Mouse (Mus musculus): ENCODE data around the gene Rdh16f1. TPM values are rescaled to one million over a fixed set of nuclear protein-coding genes. Genes with fewer than 3 reads are reported as not detected.
A peak's percentile ranks its signal among the peaks of the same experiment; 100 is the strongest.
"Not testable (repeated sequence)": the region's sequence is repeated elsewhere in the genome, so short reads cannot be mapped to it uniquely, and the experiment has no call there.

Gene Rdh16f1
- polyA plus RNA-seq, 1 experiment from 2014 or later: 0.14 TPM

GRCm38 (mm10) chr10:127755246-127755645 is 4.3 kb upstream of the Rdh16f1 start:
- peak overlapping the region; percentile 31 for H3K27ac ChIP-seq (ENCODE audit: low read length)
- no peaks in the 10 kb centered on the region for H3K9me3 ChIP-seq (replicated peaks; ENCODE audit: control insufficient read depth, low read length)
- no peaks in the 10 kb centered on the region for H3K36me3 ChIP-seq (ENCODE audit: control insufficient read depth, insufficient read depth)
- H3K4me2 ChIP-seq (ENCODE audit: low read depth, low read length): no peak overlapping the region
- H3K4me1 ChIP-seq (ENCODE audit: control insufficient read depth, low read depth, low read length): peaks cover 12% of the 10 kb centered on the region
- ATAC-seq (ENCODE audit: low read depth): no peak
- H3K27me3 ChIP-seq (ENCODE audit: control insufficient read depth, insufficient read depth, low read depth, low read length): no peaks in the 10 kb centered on the region
- WGBS (ENCODE audit: insufficient replicate concordance): 38% methylated on average over 3 of the region's 3 CpGs
- no peak overlapping the region for H3K4me3 ChIP-seq (ENCODE audit: low read depth, low read length)
- no peak overlapping the region for H3K9ac ChIP-seq (ENCODE audit: low read depth, low read length)

DNA sequence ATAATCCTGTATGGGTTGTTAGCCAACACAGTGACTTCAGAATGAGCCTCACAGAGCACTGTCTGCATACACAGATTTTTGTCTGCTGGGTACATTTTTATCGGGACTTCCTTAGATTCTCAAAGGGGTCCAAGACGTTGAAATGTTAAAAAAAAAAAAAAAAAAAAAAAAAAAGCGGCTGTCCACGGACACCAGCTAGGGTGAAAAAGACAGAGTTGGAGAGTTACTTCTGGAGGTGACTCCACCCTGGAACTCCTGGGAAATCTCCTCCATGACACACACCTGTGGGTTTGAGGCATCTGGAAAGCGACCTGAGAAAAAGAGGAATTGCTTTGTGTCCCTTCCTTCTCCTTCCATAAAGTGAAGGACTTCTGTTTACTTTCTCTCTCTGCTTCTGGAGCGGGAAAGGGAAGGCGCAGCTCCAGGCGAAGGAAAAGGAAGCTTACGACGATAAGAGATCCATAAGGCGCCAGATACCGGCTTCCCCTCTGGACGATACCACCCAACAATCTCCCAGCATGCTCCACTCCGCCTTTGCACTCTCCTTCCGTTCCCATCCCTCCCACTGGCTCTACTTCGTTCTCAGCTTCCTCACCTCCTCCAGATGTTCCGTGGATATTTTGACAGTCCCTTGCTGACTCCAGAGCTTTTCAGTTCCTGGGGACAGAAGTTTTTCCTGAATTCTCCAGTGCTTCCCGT is 3.7 kb upstream of the Rdh16f1 start:
- WGBS (ENCODE audit: insufficient replicate concordance): 23% methylated on average over 18 of the region's 18 CpGs
- Histone ChIP-seq H3K36me3 (ENCODE audit: control insufficient read depth, insufficient read depth) (no peaks in the 10 kb centered on the region), H3K4me2 (ENCODE audit: low read depth, low read length) (peak overlapping the region; percentile 36), H3K9me3 (replicated peaks; ENCODE audit: control insufficient read depth, low read length) (no peaks in the 10 kb centered on the region), H3K27me3 (ENCODE audit: control insufficient read depth, insufficient read depth, low read depth, low read length) (no peaks in the 10 kb centered on the region), H3K4me1 (ENCODE audit: control insufficient read depth, low read depth, low read length) (peaks cover 12% of the 10 kb centered on the region), H3K4me3 (ENCODE audit: low read depth, low read length) (0 out of 2 replicates have a peak overlapping the region, but pooled peaks have one; percentile 7), H3K27ac (ENCODE audit: low read length) (no peak overlapping the region), H3K9ac (ENCODE audit: low read depth, low read length) (no peak overlapping the region)
- ATAC-seq (ENCODE audit: low read depth): peak; percentile 28

DNA sequence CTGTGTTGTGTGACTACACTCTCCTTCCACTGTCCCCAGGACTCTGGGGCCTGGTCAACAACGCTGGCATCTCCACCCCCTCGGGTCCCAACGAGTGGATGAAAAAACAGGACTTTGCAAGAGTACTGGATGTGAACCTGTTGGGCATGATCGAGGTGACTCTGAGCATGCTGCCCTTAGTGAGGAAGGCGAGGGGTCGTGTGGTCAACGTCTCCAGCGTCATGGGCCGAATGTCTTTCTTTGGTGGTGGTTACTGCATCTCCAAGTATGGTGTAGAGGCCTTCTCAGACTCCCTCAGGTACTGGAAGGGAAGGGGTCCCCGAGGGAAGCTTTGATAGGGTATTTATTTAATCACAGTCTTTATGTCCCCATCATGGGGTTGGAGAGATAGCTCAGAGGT is 3.3 kb downstream of the Rdh16f1 start:
- H3K4me1 ChIP-seq (ENCODE audit: control insufficient read depth, low read depth, low read length); H3K4me2 ChIP-seq (ENCODE audit: low read depth, low read length); H3K9ac ChIP-seq (ENCODE audit: low read depth, low read length); H3K36me3 ChIP-seq (ENCODE audit: control insufficient read depth, insufficient read depth); ATAC-seq (ENCODE audit: low read depth); H3K4me3 ChIP-seq (ENCODE audit: low read depth, low read length); H3K9me3 ChIP-seq (replicated peaks; ENCODE audit: control insufficient read depth, low read length); H3K27ac ChIP-seq (ENCODE audit: low read length); H3K27me3 ChIP-seq (ENCODE audit: control insufficient read depth, insufficient read depth, low read depth, low read length): not testable (repeated sequence)
- 57% methylated on average over 10 of the region's 10 CpGs for WGBS (ENCODE audit: insufficient replicate concordance)

DNA sequence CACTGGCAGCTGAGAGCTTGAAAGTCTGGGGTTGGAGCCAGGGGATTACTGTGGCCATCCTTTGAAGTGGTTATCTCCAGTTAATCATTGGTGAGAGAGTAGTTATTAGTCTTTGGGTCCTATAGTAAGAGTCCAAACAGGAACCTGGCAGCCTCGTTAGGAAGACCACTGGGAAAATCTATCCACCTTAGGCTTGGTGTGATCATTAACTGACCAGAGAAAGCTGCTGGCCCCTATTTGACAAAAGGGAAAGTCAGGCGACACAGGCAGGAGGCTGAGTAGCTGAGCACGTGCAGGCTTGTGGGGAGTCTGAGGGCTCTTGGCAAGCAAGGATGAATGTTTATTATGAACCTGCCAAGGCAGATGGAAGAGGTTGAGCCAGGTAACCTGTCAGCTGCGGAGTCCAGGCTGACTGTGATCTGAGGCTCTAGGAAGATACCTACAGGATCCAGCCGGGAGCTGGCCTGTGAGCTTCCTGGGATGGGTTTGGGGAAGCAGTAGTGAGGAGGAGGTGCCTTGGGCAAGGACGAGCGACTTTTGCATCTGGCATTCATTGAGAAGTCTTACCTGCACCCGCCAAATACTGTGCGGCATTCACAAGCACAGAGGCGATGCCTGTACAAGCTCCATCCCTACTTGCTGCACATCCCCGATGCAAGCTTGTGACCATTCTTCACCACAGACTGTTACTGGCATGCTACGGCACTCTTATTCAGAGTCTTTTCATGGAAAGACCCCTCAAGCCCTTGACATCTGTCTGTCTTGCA is 4.5 kb downstream of the Rdh16f1 start:
- H3K9me3 ChIP-seq (replicated peaks; ENCODE audit: control insufficient read depth, low read length): no peaks in the 10 kb centered on the region
- ATAC-seq (ENCODE audit: low read depth): peak; percentile 81
- H3K4me2 ChIP-seq (ENCODE audit: low read depth, low read length): no peak overlapping the region
- peak overlapping the region; percentile 69; the same call in 1 of the 2 replicates for H3K27ac ChIP-seq (ENCODE audit: low read length)
- WGBS (ENCODE audit: insufficient replicate concordance): 52% methylated on average over 12 of the region's 12 CpGs
- no peak overlapping the region for H3K9ac ChIP-seq (ENCODE audit: low read depth, low read length)
- H3K36me3 ChIP-seq (ENCODE audit: control insufficient read depth, insufficient read depth): no peaks in the 10 kb centered on the region
- H3K27me3 ChIP-seq (ENCODE audit: control insufficient read depth, insufficient read depth, low read depth, low read length): no peaks in the 10 kb centered on the region
- H3K4me1 ChIP-seq (ENCODE audit: control insufficient read depth, low read depth, low read length): no peaks in the 10 kb centered on the region; the same call in 1 of the 2 replicates
- H3K4me3 ChIP-seq (ENCODE audit: low read depth, low read length): no peak overlapping the region

- 63% methylated on average over 1 of the region's 1 CpGs for WGBS (ENCODE audit: insufficient replicate concordance)
- Histone ChIP-seq H3K27ac (ENCODE audit: low read length) (no peak overlapping the region), H3K36me3 (ENCODE audit: control insufficient read depth, insufficient read depth) (no peaks in the 10 kb centered on the region), H3K9ac (ENCODE audit: low read depth, low read length) (no peak overlapping the region), H3K4me2 (ENCODE audit: low read depth, low read length) (no peak overlapping the region), H3K9me3 (replicated peaks; ENCODE audit: control insufficient read depth, low read length) (no peaks in the 10 kb centered on the region), H3K27me3 (ENCODE audit: control insufficient read depth, insufficient read depth, low read depth, low read length) (no peaks in the 10 kb centered on the region), H3K4me1 (ENCODE audit: control insufficient read depth, low read depth, low read length) (no peaks in the 10 kb centered on the region), H3K4me3 (ENCODE audit: low read depth, low read length) (no peak overlapping the region)
- no peak for ATAC-seq (ENCODE audit: low read depth)
Measured at GRCm38 (mm10) chr10:127766564-127766963, 7.0 kb downstream of the Rdh16f1 start.

DNA sequence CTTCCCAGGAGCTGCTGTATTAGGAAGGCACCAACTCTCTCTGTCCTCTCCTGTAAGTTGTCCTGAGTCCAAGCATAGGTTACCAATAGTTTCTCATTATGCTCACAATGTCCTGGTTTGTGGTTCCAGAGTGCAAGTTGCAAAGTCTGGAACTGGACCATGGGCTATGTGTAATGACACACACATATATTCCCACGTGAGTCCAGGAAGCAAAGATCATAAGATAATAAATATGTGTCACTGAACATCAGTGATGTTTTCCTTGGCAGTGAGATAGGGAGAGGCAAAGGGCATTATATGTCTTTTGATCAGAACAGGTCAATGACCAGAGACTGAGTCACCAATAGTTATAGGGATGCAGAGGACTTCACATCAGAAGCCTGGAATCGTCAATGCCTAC is 16.4 kb downstream of the Rdh16f1 start, which contains the start of gene Rdh9:
TSS of gene Rdh9 (plus strand) at position 376 of the 400 bp plus-strand sequence.
- Histone ChIP-seq H3K9me3 (replicated peaks; ENCODE audit: control insufficient read depth, low read length) (no peaks in the 10 kb centered on the region), H3K4me2 (ENCODE audit: low read depth, low read length) (no peak within 1 kb of the TSS), H3K4me1 (ENCODE audit: control insufficient read depth, low read depth, low read length) (no peaks in the 10 kb centered on the region), H3K27ac (ENCODE audit: low read length) (no peak within 1 kb of the TSS), H3K9ac (ENCODE audit: low read depth, low read length) (no peak within 1 kb of the TSS), H3K27me3 (ENCODE audit: control insufficient read depth, insufficient read depth, low read depth, low read length) (no peaks in the 10 kb centered on the region), H3K4me3 (ENCODE audit: low read depth, low read length) (no peak within 1 kb of the TSS), H3K36me3 (ENCODE audit: control insufficient read depth, insufficient read depth) (no peaks in the 10 kb centered on the region)
- ATAC-seq (ENCODE audit: low read depth): peak; percentile 39; the same call in 1 of the 2 replicates
- 33% methylated on average over 2 of the region's 2 CpGs for WGBS (ENCODE audit: insufficient replicate concordance)

DNA sequence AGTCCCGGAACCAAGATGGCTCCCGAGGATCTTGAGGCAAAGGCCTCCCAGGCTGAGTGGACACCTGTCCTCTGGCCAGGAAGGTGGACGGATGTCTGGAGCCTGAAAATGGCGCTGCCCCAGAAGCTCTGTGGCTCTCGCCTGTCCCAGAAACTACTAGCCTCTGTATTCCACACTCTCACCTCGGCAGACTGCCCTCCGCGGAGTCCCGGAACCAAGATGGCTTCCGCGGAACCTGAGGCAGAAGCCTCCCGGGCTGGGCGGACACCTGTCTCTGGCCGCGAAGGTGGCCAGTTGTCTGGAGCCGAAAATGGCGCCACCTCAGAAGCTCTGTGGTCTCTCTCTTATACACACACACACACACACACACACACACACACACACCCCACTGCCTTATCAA is 22.7 kb downstream of the Rdh16f1 start:
- WGBS (ENCODE audit: insufficient replicate concordance): 82% methylated on average over 17 of the region's 17 CpGs
- H3K27me3 ChIP-seq (ENCODE audit: control insufficient read depth, insufficient read depth, low read depth, low read length); H3K9me3 ChIP-seq (replicated peaks; ENCODE audit: control insufficient read depth, low read length); H3K9ac ChIP-seq (ENCODE audit: low read depth, low read length); ATAC-seq (ENCODE audit: low read depth); H3K27ac ChIP-seq (ENCODE audit: low read length); H3K4me3 ChIP-seq (ENCODE audit: low read depth, low read length); H3K36me3 ChIP-seq (ENCODE audit: control insufficient read depth, insufficient read depth); H3K4me1 ChIP-seq (ENCODE audit: control insufficient read depth, low read depth, low read length); H3K4me2 ChIP-seq (ENCODE audit: low read depth, low read length): not testable (repeated sequence)

GRCm38 (mm10) chr10:127785411-127785810 is 25.8 kb downstream of the Rdh16f1 start:
- H3K4me2 ChIP-seq (ENCODE audit: low read depth, low read length); ATAC-seq (ENCODE audit: low read depth); H3K9me3 ChIP-seq (replicated peaks; ENCODE audit: control insufficient read depth, low read length); H3K4me1 ChIP-seq (ENCODE audit: control insufficient read depth, low read depth, low read length); H3K4me3 ChIP-seq (ENCODE audit: low read depth, low read length); H3K36me3 ChIP-seq (ENCODE audit: control insufficient read depth, insufficient read depth); H3K9ac ChIP-seq (ENCODE audit: low read depth, low read length); H3K27ac ChIP-seq (ENCODE audit: low read length); H3K27me3 ChIP-seq (ENCODE audit: control insufficient read depth, insufficient read depth, low read depth, low read length): not testable (repeated sequence)
- WGBS (ENCODE audit: insufficient replicate concordance): 55% methylated on average over 1 of the region's 1 CpGs

- H3K4me1 ChIP-seq (ENCODE audit: control insufficient read depth, low read depth, low read length): no peaks in the 10 kb centered on the region
- no peak overlapping the region for H3K9ac ChIP-seq (ENCODE audit: low read depth, low read length)
- no peak overlapping the region for H3K4me2 ChIP-seq (ENCODE audit: low read depth, low read length)
- no peak overlapping the region for H3K27ac ChIP-seq (ENCODE audit: low read length)
- no peak overlapping the region for H3K4me3 ChIP-seq (ENCODE audit: low read depth, low read length)
- no peaks in the 10 kb centered on the region for H3K36me3 ChIP-seq (ENCODE audit: control insufficient read depth, insufficient read depth)
- H3K27me3 ChIP-seq (ENCODE audit: control insufficient read depth, insufficient read depth, low read depth, low read length): no peaks in the 10 kb centered on the region
- ATAC-seq (ENCODE audit: low read depth): no peak
- 46% methylated on average over 1 of the region's 1 CpGs for WGBS (ENCODE audit: insufficient replicate concordance)
- H3K9me3 ChIP-seq (replicated peaks; ENCODE audit: control insufficient read depth, low read length): no peaks in the 10 kb centered on the region
Measured at GRCm38 (mm10) chr10:127799295-127799694, 39.7 kb downstream of the Rdh16f1 start.
